Mouse (Mus musculus): Measurements from ENCODE around the gene Hrasls. TPM values are rescaled to one million over a fixed set of nuclear protein-coding genes. Genes with fewer than 3 reads are reported as not detected.

Gene Hrasls
- polyA plus RNA-seq, 1 experiment from 2014 or later, result 2.2 TPM

- Histone ChIP-seq H3K27ac (no peak overlapping the region), H3K4me1 (peaks cover 10% of the 10 kb centered on the region), H3K4me2 (replicated peaks) (no peak overlapping the region), H3K36me3 (no peaks in the 10 kb centered on the region), H3K9ac (no peak overlapping the region), H3K9me3 (replicated peaks) (no peaks in the 10 kb centered on the region), H3K4me3 (no peak overlapping the region), H3K27me3 (peaks cover 12% of the 10 kb centered on the region; the same call in 1 of the 2 replicates)
- WGBS, result 27% methylated on average over 2 of the region's 2 CpGs
- no peak for ATAC-seq (ENCODE audit: low FRiP score)
Measured at GRCm38 (mm10) chr16:29205581-29205980, 3.9 kb upstream of the Hrasls start.

- Histone ChIP-seq H3K4me1 (peaks cover 10% of the 10 kb centered on the region), H3K27ac (no peak overlapping the region), H3K9me3 (replicated peaks) (no peaks in the 10 kb centered on the region), H3K4me2 (replicated peaks) (no peak overlapping the region), H3K9ac (no peak overlapping the region), H3K4me3 (no peak overlapping the region), H3K36me3 (no peaks in the 10 kb centered on the region), H3K27me3 (peaks cover 20% of the 10 kb centered on the region)
- 72% methylated on average over 7 of the region's 7 CpGs for WGBS
- ATAC-seq (ENCODE audit: low FRiP score), result no peak
Measured at GRCm38 (mm10) chr16:29208841-29209240, 654 bp upstream of the Hrasls start.

- Histone ChIP-seq H3K9me3 (replicated peaks) (no peaks in the 10 kb centered on the region), H3K4me3 (no peak overlapping the region), H3K4me1 (no peaks in the 10 kb centered on the region), H3K9ac (no peak overlapping the region), H3K27me3 (no peaks in the 10 kb centered on the region), H3K4me2 (replicated peaks) (no peak overlapping the region), H3K27ac (no peak overlapping the region), H3K36me3 (no peaks in the 10 kb centered on the region)
- ATAC-seq (ENCODE audit: low FRiP score), result no peak
- 81% methylated on average over 5 of the region's 5 CpGs for WGBS
Measured at GRCm38 (mm10) chr16:29216395-29217295, 7.2 kb downstream of the Hrasls start.

- H3K4me1 ChIP-seq, result no peaks in the 10 kb centered on the region
- no peak overlapping the region for H3K4me2 ChIP-seq (replicated peaks)
- no peak for ATAC-seq (ENCODE audit: low FRiP score)
- 74% methylated on average over 5 of the region's 5 CpGs for WGBS
- H3K36me3 ChIP-seq, result no peaks in the 10 kb centered on the region
- no peaks in the 10 kb centered on the region for H3K9me3 ChIP-seq (replicated peaks)
- H3K27me3 ChIP-seq, result no peaks in the 10 kb centered on the region
- H3K27ac ChIP-seq, result no peak overlapping the region
- no peak overlapping the region for H3K4me3 ChIP-seq
- no peak overlapping the region for H3K9ac ChIP-seq
Measured at GRCm38 (mm10) chr16:29235951-29236350, 26.5 kb downstream of the Hrasls start.

GRCm38 (mm10) chr16:29254325-29254724 lies 44.8 kb downstream of the Hrasls start:
- no peaks in the 10 kb centered on the region for H3K27me3 ChIP-seq
- H3K27ac ChIP-seq, result no peak overlapping the region
- WGBS, result 82% methylated on average over 4 of the region's 4 CpGs
- H3K9ac ChIP-seq, result no peak overlapping the region
- H3K9me3 ChIP-seq (replicated peaks), result no peaks in the 10 kb centered on the region
- no peaks in the 10 kb centered on the region for H3K4me1 ChIP-seq
- no peak overlapping the region for H3K4me3 ChIP-seq
- no peak overlapping the region for H3K4me2 ChIP-seq (replicated peaks)
- H3K36me3 ChIP-seq, result no peaks in the 10 kb centered on the region
- ATAC-seq (ENCODE audit: low FRiP score), result no peak

Other genes starting within 250 kb of the Hrasls start
- 0.16 and 0.22 TPM in 2 replicates for gene Atp13a5, start 169.0 kb downstream of the Hrasls start, polyA plus RNA-seq (2016; fragmentation: Nextera tagmentation; extraction: Ambion mirVana)

Measured in hindbrain, embryonic 12.5 days (tissue).